Mouse (Mus musculus): ENCODE results near the gene Isy1.
A peak's percentile ranks its signal among the peaks of the same experiment; 100 is the strongest.

Isy1 gene

GRCm38 (mm10) chr6:87838551-87839197 is at the start of gene Isy1:
Gene Isy1 (minus strand): TSS chr6:87838798.
- DNase-seq (ENCODE audit: low read depth, low spot score), result peak; percentile 99

- peak; percentile 99 for DNase-seq (ENCODE audit: low read depth, low spot score)
Measured at GRCm38 (mm10) chr6:87887594-87888233, 49.1 kb upstream of the Isy1 start, which contains the start of gene Copg1. Gene Copg1 (plus strand): TSS chr6:87887814.

DNA sequence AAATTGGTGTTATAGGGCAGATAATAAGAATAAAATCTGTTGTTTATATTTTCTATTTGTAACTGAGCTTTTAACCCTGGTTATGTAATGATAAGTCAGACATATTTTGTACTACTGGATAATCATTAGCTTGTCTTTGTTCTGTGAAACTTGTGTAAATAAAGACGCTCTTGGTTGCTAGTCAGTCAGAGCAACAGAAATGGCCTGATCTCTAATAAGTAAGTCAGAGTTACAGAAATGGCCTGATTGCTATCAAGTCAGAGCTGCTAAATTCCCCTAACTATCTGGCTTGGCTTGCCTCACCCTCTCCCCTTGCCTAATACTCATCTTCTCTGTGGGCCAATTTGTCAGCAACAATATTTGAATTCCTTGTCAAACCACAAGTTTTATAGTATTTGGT is 48.1 kb upstream of the Isy1 start:
- DNase-seq (ENCODE audit: low read depth, low spot score), result no peak

DNA sequence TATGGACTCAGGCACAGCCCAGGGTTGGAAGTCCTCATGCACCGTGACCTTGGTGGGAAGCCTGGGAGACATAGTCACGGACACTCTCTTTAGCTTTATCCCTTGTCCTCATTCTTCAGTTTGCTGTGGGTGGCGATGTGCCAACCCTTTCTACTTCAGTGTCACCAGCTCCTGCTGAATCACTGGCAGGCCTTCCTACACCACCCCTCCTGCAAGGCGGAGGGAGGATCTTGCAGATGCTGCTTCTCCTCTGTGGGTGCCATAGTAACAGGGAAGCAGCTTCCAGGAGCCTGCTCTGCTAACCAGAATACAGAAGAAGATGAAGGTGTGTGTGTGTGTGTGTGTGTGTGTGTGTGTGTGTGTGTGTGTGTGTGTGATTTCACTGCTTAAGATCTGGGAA is 44.2 kb upstream of the Isy1 start:
- DNase-seq (ENCODE audit: low read depth, low spot score), result no peak

- no peak for DNase-seq (ENCODE audit: low read depth, low spot score)
Measured at GRCm38 (mm10) chr6:87882221-87882620, 43.6 kb upstream of the Isy1 start.

GRCm38 (mm10) chr6:87879628-87880027 is 41.0 kb upstream of the Isy1 start:
- no peak for DNase-seq (ENCODE audit: low read depth, low spot score)

GRCm38 (mm10) chr6:87879010-87879409 is 40.4 kb upstream of the Isy1 start:
- no peak for DNase-seq (ENCODE audit: low read depth, low spot score)

GRCm38 (mm10) chr6:87876068-87876643 is 37.6 kb upstream of the Isy1 start:
- DNase-seq (ENCODE audit: low read depth, low spot score), result peak; percentile 72

DNA sequence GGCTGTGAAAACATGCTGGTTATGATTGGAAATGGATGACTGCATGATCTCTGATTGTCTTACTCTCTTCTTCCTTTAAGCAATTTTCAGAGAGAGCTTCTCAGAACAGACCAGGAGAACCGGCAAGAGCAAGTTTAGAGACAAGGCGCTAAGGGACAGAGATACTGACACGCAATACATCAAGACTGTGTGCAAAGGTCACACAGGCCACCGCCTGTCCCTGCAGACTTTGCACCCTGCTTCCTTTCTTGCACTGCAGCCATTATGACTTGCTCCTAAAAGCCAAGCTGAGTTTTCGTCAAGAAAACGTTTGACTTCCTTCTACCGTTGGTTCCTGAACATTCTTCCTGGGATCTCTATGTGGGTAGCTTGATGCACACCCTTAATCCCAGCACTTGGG is 37.0 kb upstream of the Isy1 start:
- DNase-seq (ENCODE audit: low read depth, low spot score), result no peak

- no peak for DNase-seq (ENCODE audit: low read depth, low spot score)
Measured at GRCm38 (mm10) chr6:87875083-87875482, 36.5 kb upstream of the Isy1 start.

- peak; percentile 28 for DNase-seq (ENCODE audit: low read depth, low spot score)
Measured at GRCm38 (mm10) chr6:87873963-87874362, 35.4 kb upstream of the Isy1 start.

DNA sequence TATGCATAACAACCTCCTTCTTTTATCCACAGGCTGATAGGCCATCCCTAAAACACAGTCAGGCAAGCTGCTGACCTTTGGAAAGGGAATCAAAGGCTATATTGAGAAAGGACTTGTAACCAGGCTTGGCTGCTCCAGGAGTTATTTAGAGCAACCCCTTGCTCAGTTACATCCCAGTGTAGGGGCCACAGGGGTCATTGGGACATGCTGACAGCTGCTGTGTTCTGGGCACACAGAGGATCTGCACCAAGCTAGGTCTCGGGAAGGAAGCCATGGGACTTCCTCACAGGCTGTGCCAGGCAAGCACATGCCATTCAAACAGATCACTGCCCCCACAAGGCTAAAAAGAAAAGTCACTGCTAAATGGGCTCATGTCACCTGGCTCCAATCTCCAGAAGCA is 34.5 kb upstream of the Isy1 start:
- DNase-seq (ENCODE audit: low read depth, low spot score), result no peak

DNA sequence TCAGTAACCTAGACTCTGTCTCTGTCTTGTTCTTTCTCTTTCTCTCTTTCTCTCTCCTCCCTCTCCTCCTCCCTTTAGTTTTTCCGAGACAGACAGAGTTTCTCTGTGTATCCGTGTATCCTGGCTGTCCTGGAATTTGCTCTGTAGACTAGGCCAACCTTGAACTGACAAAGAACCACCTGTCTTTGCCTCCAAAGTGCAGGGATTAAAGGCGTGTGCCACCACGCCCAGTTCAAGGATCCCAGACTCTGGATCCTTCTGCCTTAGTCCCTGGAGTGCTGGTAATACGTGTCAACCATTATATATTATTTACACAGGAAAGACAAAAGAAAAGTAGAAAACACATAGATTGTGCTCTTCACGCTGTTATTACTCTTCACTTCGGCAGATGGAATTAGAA is 32.6 kb upstream of the Isy1 start:
- DNase-seq (ENCODE audit: low read depth, low spot score), result peak; percentile 74

DNA sequence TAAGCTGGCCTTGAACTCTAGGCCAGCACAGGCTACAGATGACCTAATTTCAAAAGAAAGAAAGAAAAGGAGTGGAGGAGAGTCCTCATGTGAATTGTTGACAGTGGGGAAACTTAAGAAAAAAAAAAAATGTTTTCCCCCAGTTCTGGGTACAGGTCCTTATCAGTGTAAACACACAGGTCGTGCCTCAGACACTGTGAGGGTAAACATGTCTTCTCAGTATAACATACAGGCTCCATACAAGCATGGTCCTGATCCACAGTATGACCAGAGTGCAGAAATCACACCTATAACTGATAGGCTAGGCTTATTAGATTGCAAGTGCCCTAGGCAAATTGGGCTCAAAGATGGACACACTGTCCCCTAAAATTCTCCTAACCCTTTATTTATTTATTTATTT is 31.8 kb upstream of the Isy1 start:
- no peak for DNase-seq (ENCODE audit: low read depth, low spot score)

- no peak for DNase-seq (ENCODE audit: low read depth, low spot score)
Measured at GRCm38 (mm10) chr6:87868871-87869506, 30.4 kb upstream of the Isy1 start.

DNA sequence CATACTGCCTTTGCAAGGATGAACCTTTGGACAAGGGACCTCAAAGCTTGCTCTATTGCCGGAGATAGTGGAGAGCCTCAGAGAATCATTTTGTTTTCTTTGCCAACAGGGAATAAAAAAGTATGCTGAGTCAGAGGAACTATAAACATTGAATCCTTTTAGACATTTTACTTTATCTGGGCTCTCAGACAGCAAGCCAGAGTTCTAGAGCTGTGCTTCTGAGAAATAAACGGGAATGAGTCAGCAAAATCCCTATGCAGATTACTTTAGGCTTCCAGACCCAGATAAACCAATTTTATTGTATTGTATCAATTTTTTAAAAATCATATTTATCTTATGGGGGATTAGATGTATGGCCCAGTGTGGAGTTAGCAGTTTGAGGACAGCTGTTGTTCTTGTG is 28.7 kb upstream of the Isy1 start:
- DNase-seq (ENCODE audit: low read depth, low spot score), result no peak

- no peak for DNase-seq (ENCODE audit: low read depth, low spot score)
Measured at GRCm38 (mm10) chr6:87866211-87866610, 27.6 kb upstream of the Isy1 start.

GRCm38 (mm10) chr6:87857071-87857470 is 18.5 kb upstream of the Isy1 start:
- DNase-seq (ENCODE audit: low read depth, low spot score), result no peak

- no peak for DNase-seq (ENCODE audit: low read depth, low spot score)
Measured at GRCm38 (mm10) chr6:87853446-87853845, 14.8 kb upstream of the Isy1 start.

DNA sequence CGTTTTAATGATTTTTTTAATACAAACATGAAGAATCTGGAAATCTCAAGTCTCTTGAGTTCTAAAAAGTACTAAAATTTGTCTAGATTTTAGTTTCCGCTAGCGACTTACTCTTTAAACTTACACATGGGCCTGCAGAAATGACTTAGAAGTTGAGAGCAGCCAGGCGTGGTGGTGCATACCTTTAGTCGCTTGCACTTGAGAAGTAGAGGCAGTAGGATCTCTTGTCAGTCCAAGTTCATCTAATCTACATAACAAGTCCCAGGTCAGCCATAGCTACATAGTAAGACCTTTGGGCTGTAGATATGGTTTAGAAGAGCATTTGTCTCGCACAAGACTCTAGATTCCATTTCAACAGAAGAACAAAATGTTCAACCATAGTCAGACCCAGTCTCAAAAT is 13.3 kb upstream of the Isy1 start:
- DNase-seq (ENCODE audit: low read depth, low spot score), result peak; percentile 69

GRCm38 (mm10) chr6:87850900-87851614 is 12.5 kb upstream of the Isy1 start, which contains the start of gene Cnbp:
Gene Cnbp (minus strand): TSS chr6:87851106.
- peak; percentile 97 for DNase-seq (ENCODE audit: low read depth, low spot score)
